Mouse (Mus musculus) urinary bladder, adult 18-20 months (tissue): Measurements from ENCODE around the gene Mef2a.

Source experiments
- DNase-seq, 2 experiments: peaks; one replicate each; pipeline ENCODE4 v3.0.0; 2022; ENCODE audit warnings: low spot score in 2 of 2, mixed read lengths in 2 of 2

Mef2a gene

GRCm38 (mm10) chr7:67210004-67210833 lies 162.4 kb downstream of the Mef2a start:
- DNase-seq: no peak

GRCm38 (mm10) chr7:67208317-67208716 lies 164.3 kb downstream of the Mef2a start:
- no peak for DNase-seq

GRCm38 (mm10) chr7:67207701-67208100 lies 165.0 kb downstream of the Mef2a start:
- no peak for DNase-seq

- DNase-seq: no peak
These were observed 166.2 kb downstream of the Mef2a start for GRCm38 (mm10) chr7:67206496-67206895.

- DNase-seq: no peak
These were observed 166.8 kb downstream of the Mef2a start for GRCm38 (mm10) chr7:67205734-67206425.

GRCm38 (mm10) chr7:67203625-67204024 lies 169.0 kb downstream of the Mef2a start:
- no peak for DNase-seq

GRCm38 (mm10) chr7:67199412-67199811 lies 173.2 kb downstream of the Mef2a start:
- peak; percentile 62 to 71 for DNase-seq

- no peak for DNase-seq
These were observed 188.9 kb downstream of the Mef2a start for GRCm38 (mm10) chr7:67183786-67184185.
